8 mouse cellular contexts compared by ENCODE assay signal in genomic region chr11:101466552-101466950, GRCm38 (mm10). TPM values are rescaled to one million over a fixed set of nuclear protein-coding genes. Genes with fewer than 3 reads are reported as not detected.
DNase-seq lines count a peak whose midpoint lies in the region; ATAC-seq and TF ChIP-seq lines count a peak whose summit lies in the region.
"Not testable (repeated sequence)": the region's sequence is repeated elsewhere in the genome, so short reads cannot be mapped to it uniquely, and the experiment has no call there.

No protein-coding gene starts in this region.

- DNase-seq in adrenal gland, adult (ENCODE audit: inconsistent age in 2 of 2, low spot score in 1 of 2) = peak; percentile 35 to 48
- not testable (repeated sequence) for DNase-seq in heart, embryonic 10.5 days (ENCODE audit: low spot score); hindbrain, embryonic 14.5 days (ENCODE audit: low spot score); layer of hippocampus, adult 2 months (ENCODE audit: low spot score in 2 of 2); midbrain, embryonic 14.5 days

- H3K4me2 ChIP-seq in hindbrain, embryonic 14.5 days (replicated peaks) = peak overlapping the region; percentile 80
- peak overlapping the region; percentile 84 for H3K4me2 ChIP-seq in liver, embryonic 16.5 days (ENCODE audit: low read depth, low read length)
- peak overlapping the region; percentile 76 for H3K4me2 ChIP-seq in midbrain, embryonic 14.5 days (ENCODE audit: low read length)
- peak overlapping the region; percentile 92 for H3K4me2 ChIP-seq in stomach, embryonic 16.5 days (ENCODE audit: low read depth, low read length)

- not testable (repeated sequence) for H3K27ac ChIP-seq in heart, embryonic 10.5 days; hindbrain, embryonic 14.5 days; layer of hippocampus, adult 2 months; liver, embryonic 16.5 days (ENCODE audit: low read length); midbrain, embryonic 14.5 days (replicated peaks; ENCODE audit: low read depth, low read length); stomach, embryonic 16.5 days (ENCODE audit: low read length)

- peaks cover 90% of the 10 kb centered on the region for H3K27me3 ChIP-seq in erythroblast, embryonic 14.5 days (ENCODE audit: control insufficient read depth)
- not testable (repeated sequence) for H3K27me3 ChIP-seq in heart, embryonic 10.5 days (ENCODE audit: insufficient read depth, poor library complexity, severe bottlenecking); hindbrain, embryonic 14.5 days (ENCODE audit: control insufficient read depth, insufficient read depth, low read length); midbrain, embryonic 14.5 days (ENCODE audit: control insufficient read depth, insufficient read depth, low read length); stomach, embryonic 16.5 days (ENCODE audit: control insufficient read depth, insufficient read depth, low read length)
- H3K27me3 ChIP-seq in liver, embryonic 16.5 days (ENCODE audit: control insufficient read depth, insufficient read depth, low read depth, low read length) = peaks cover 54% of the 10 kb centered on the region

- H3K4me1 ChIP-seq in erythroblast, embryonic 14.5 days (ENCODE audit: control insufficient read depth) = peaks cover 62% of the 10 kb centered on the region
- H3K4me1 ChIP-seq in heart, embryonic 10.5 days = peaks cover 80% of the 10 kb centered on the region
- peaks cover 40% of the 10 kb centered on the region for H3K4me1 ChIP-seq in hindbrain, embryonic 14.5 days (replicated peaks; ENCODE audit: control insufficient read depth, insufficient read depth, low read length)
- peaks cover 56% of the 10 kb centered on the region for H3K4me1 ChIP-seq in liver, embryonic 16.5 days (ENCODE audit: control insufficient read depth, low read depth, low read length)
- peaks cover 45% of the 10 kb centered on the region for H3K4me1 ChIP-seq in midbrain, embryonic 14.5 days (ENCODE audit: control insufficient read depth, insufficient read depth, low read length)
- peaks cover 31% of the 10 kb centered on the region for H3K4me1 ChIP-seq in stomach, embryonic 16.5 days (ENCODE audit: control insufficient read depth, insufficient read depth, low read length)

- H3K9me3 ChIP-seq in erythroblast, embryonic 14.5 days (ENCODE audit: control insufficient read depth, low read length); heart, embryonic 10.5 days; hindbrain, embryonic 14.5 days (ENCODE audit: control insufficient read depth, low read length); liver, embryonic 16.5 days (replicated peaks; ENCODE audit: control insufficient read depth, low read length); midbrain, embryonic 14.5 days (ENCODE audit: control insufficient read depth, low read length); stomach, embryonic 16.5 days (replicated peaks; ENCODE audit: control insufficient read depth, low read length): not testable (repeated sequence)

- H3K4me3 ChIP-seq in erythroblast, embryonic 14.5 days (replicated peaks) = peak overlapping the region; percentile 69
- peak overlapping the region; percentile 95 for H3K4me3 ChIP-seq in heart, embryonic 10.5 days
- peak overlapping the region; percentile 64 for H3K4me3 ChIP-seq in hindbrain, embryonic 14.5 days (replicated peaks; ENCODE audit: low read length)
- H3K4me3 ChIP-seq in layer of hippocampus, adult 2 months = peak overlapping the region; percentile 63
- peak overlapping the region; percentile 70 for H3K4me3 ChIP-seq in liver, embryonic 16.5 days (ENCODE audit: low read depth, low read length)
- H3K4me3 ChIP-seq in midbrain, embryonic 14.5 days (replicated peaks; ENCODE audit: low read depth, low read length) = peak overlapping the region; percentile 98
- peak overlapping the region; percentile 87 for H3K4me3 ChIP-seq in stomach, embryonic 16.5 days (replicated peaks; ENCODE audit: low read length)

- ATAC-seq in hindbrain, embryonic 14.5 days (ENCODE audit: low FRiP score); liver, embryonic 16.5 days (ENCODE audit: low read depth); midbrain, embryonic 14.5 days (ENCODE audit: low FRiP score, low TSS enrichment); stomach, embryonic 16.5 days (ENCODE audit: insufficient read depth, low FRiP score): not testable (repeated sequence)

- H3K9ac ChIP-seq in hindbrain, embryonic 14.5 days = peak overlapping the region; percentile 84; the same call in 1 of the 2 replicates
- not testable (repeated sequence) for H3K9ac ChIP-seq in liver, embryonic 16.5 days (ENCODE audit: low read depth, low read length); midbrain, embryonic 14.5 days (replicated peaks; ENCODE audit: low read length); stomach, embryonic 16.5 days (ENCODE audit: low read length)

- H3K36me3 ChIP-seq in erythroblast, embryonic 14.5 days (ENCODE audit: control insufficient read depth); liver, embryonic 16.5 days (ENCODE audit: control insufficient read depth, insufficient read depth); stomach, embryonic 16.5 days (ENCODE audit: control insufficient read depth, insufficient read depth, low read length): not testable (repeated sequence)
- H3K36me3 ChIP-seq in heart, embryonic 10.5 days = peaks cover 18% of the 10 kb centered on the region
- H3K36me3 ChIP-seq in hindbrain, embryonic 14.5 days (replicated peaks; ENCODE audit: control insufficient read depth, insufficient read depth) = peaks cover 21% of the 10 kb centered on the region
- H3K36me3 ChIP-seq in midbrain, embryonic 14.5 days (ENCODE audit: control insufficient read depth, insufficient read depth, low read length) = peaks cover 24% of the 10 kb centered on the region

- WGBS in heart, embryonic 10.5 days = 58% methylated on average over 5 of the region's 5 CpGs
- 57% methylated on average over 5 of the region's 5 CpGs for WGBS in hindbrain, embryonic 14.5 days
- WGBS in liver, embryonic 16.5 days (ENCODE audit: insufficient replicate concordance) = 47% methylated on average over 5 of the region's 5 CpGs
- 57% methylated on average over 5 of the region's 5 CpGs for WGBS in midbrain, embryonic 14.5 days
- WGBS in stomach, embryonic 16.5 days = 63% methylated on average over 5 of the region's 5 CpGs

- not testable (repeated sequence) for TF ChIP-seq CTCF in layer of hippocampus, adult 2 months (conservative IDR thresholded peaks at IDR 0.05)

RNA-seq across cellular contexts. Expression of gene Vat1, which starts 0.5 kb away (rescaled TPM):
- 0.69 and 0.80 TPM in 2 replicates for polyA plus RNA-seq in erythroblast, embryonic 14.5 days (2012)
- polyA plus RNA-seq in heart, embryonic 10.5 days (2016; fragmentation: Nextera tagmentation; extraction: Ambion mirVana) = 33.1 and 41.1 TPM in 2 replicates
- 99.9 and 117 TPM in 2 replicates for polyA plus RNA-seq in hindbrain, embryonic 14.5 days (2014; fragmentation: Nextera tagmentation; extraction: Ambion mirVana)
- 10 to 100 TPM; 25.3 to 27.7 TPM for total RNA-seq in layer of hippocampus, adult 2 months (2021)
- 10.2 and 12.3 TPM in 2 replicates for polyA plus RNA-seq in liver, embryonic 16.5 days (2015; fragmentation: Nextera tagmentation; extraction: Ambion mirVana)
- polyA plus RNA-seq in midbrain, embryonic 14.5 days (2014; fragmentation: Nextera tagmentation; extraction: Ambion mirVana) = 99.9 and 129 TPM in 2 replicates
- 67.1 and 73.8 TPM in 2 replicates for polyA plus RNA-seq in stomach, embryonic 16.5 days (2015; fragmentation: Nextera tagmentation; extraction: Ambion mirVana)

RNA-seq across cellular contexts. Expression of gene Rnd2, which starts 1.8 kb away (rescaled TPM):
- polyA plus RNA-seq in erythroblast, embryonic 14.5 days (2012) = 0.09 and 0.16 TPM in 2 replicates
- 34.2 and 42.7 TPM in 2 replicates for polyA plus RNA-seq in heart, embryonic 10.5 days (2016; fragmentation: Nextera tagmentation; extraction: Ambion mirVana)
- 51.0 and 52.5 TPM in 2 replicates for polyA plus RNA-seq in hindbrain, embryonic 14.5 days (2014; fragmentation: Nextera tagmentation; extraction: Ambion mirVana)
- total RNA-seq in layer of hippocampus, adult 2 months (2021) = 100 to 1,000 TPM; 113 to 122 TPM
- polyA plus RNA-seq in liver, embryonic 16.5 days (2015; fragmentation: Nextera tagmentation; extraction: Ambion mirVana) = 1.4 and 1.7 TPM in 2 replicates
- polyA plus RNA-seq in midbrain, embryonic 14.5 days (2014; fragmentation: Nextera tagmentation; extraction: Ambion mirVana) = 58.6 and 72.6 TPM in 2 replicates
- 10.7 and 11.9 TPM in 2 replicates for polyA plus RNA-seq in stomach, embryonic 16.5 days (2015; fragmentation: Nextera tagmentation; extraction: Ambion mirVana)

RNA-seq across cellular contexts. Expression of gene Ifi35, which starts 18.3 kb away (rescaled TPM):
- polyA plus RNA-seq in erythroblast, embryonic 14.5 days (2012) = 1.6 and 2.1 TPM in 2 replicates
- polyA plus RNA-seq in heart, embryonic 10.5 days (2016; fragmentation: Nextera tagmentation; extraction: Ambion mirVana) = 9.4 and 9.8 TPM in 2 replicates
- 2.6 and 5.4 TPM in 2 replicates for polyA plus RNA-seq in hindbrain, embryonic 14.5 days (2014; fragmentation: Nextera tagmentation; extraction: Ambion mirVana)
- total RNA-seq in layer of hippocampus, adult 2 months (2021) = 1 to 10 TPM; 2.4 to 3.5 TPM
- 22.4 and 26.5 TPM in 2 replicates for polyA plus RNA-seq in liver, embryonic 16.5 days (2015; fragmentation: Nextera tagmentation; extraction: Ambion mirVana)
- 1.5 and 5.9 TPM in 2 replicates for polyA plus RNA-seq in midbrain, embryonic 14.5 days (2014; fragmentation: Nextera tagmentation; extraction: Ambion mirVana)
- 26.3 and 26.8 TPM in 2 replicates for polyA plus RNA-seq in stomach, embryonic 16.5 days (2015; fragmentation: Nextera tagmentation; extraction: Ambion mirVana)

RNA-seq across cellular contexts. Expression of gene Rpl27, which starts 24.5 kb away (rescaled TPM):
- 28.9 and 48.8 TPM in 2 replicates for polyA plus RNA-seq in erythroblast, embryonic 14.5 days (2012)
- polyA plus RNA-seq in heart, embryonic 10.5 days (2016; fragmentation: Nextera tagmentation; extraction: Ambion mirVana) = 311 and 360 TPM in 2 replicates
- polyA plus RNA-seq in hindbrain, embryonic 14.5 days (2014; fragmentation: Nextera tagmentation; extraction: Ambion mirVana) = 248 and 297 TPM in 2 replicates
- total RNA-seq in layer of hippocampus, adult 2 months (2021) = 10 to 100 TPM; 31.6 to 32.9 TPM
- polyA plus RNA-seq in liver, embryonic 16.5 days (2015; fragmentation: Nextera tagmentation; extraction: Ambion mirVana) = 138 and 160 TPM in 2 replicates
- 301 and 329 TPM in 2 replicates for polyA plus RNA-seq in midbrain, embryonic 14.5 days (2014; fragmentation: Nextera tagmentation; extraction: Ambion mirVana)
- 241 and 276 TPM in 2 replicates for polyA plus RNA-seq in stomach, embryonic 16.5 days (2015; fragmentation: Nextera tagmentation; extraction: Ambion mirVana)

RNA-seq across cellular contexts. Expression of gene Ptges3l, which starts 41.4 kb away (rescaled TPM):
- not detected in 2 replicates for polyA plus RNA-seq in erythroblast, embryonic 14.5 days (2012)
- 57.6 and 95.1 TPM in 2 replicates for polyA plus RNA-seq in heart, embryonic 10.5 days (2016; fragmentation: Nextera tagmentation; extraction: Ambion mirVana)
- 1.9 and 2.2 TPM in 2 replicates for polyA plus RNA-seq in hindbrain, embryonic 14.5 days (2014; fragmentation: Nextera tagmentation; extraction: Ambion mirVana)
- 1 to 10 TPM in 1 of 2 experiments, under 1 TPM in 1; 0.71 to 2.0 TPM for total RNA-seq in layer of hippocampus, adult 2 months (2021)
- polyA plus RNA-seq in liver, embryonic 16.5 days (2015; fragmentation: Nextera tagmentation; extraction: Ambion mirVana) = 0.82 and 2.0 TPM in 2 replicates
- polyA plus RNA-seq in midbrain, embryonic 14.5 days (2014; fragmentation: Nextera tagmentation; extraction: Ambion mirVana) = 1.1 TPM in 2 replicates
- polyA plus RNA-seq in stomach, embryonic 16.5 days (2015; fragmentation: Nextera tagmentation; extraction: Ambion mirVana) = 16.3 and 26.9 TPM in 2 replicates
